Mouse (Mus musculus) liver, embryonic 12.5 days (tissue): ENCODE measurements at regions not wholly inside any gene's neighbourhood (a gene's known extent, or its start where the extent isn't known, plus 50 kb on each side); places are given as distances from the start of the nearest gene placed in this dataset.
A peak's percentile ranks its signal among the peaks of the same experiment; 100 is the strongest.

ENCODE experiments used
- ATAC-seq: fragments of 200-750 bp; cut with Nextera tagmentation; 2 replicates; pipeline ENCODE4 v1.8.0; 2017; ENCODE audit warnings: moderate number of reproducible peaks, mild to moderate bottlenecking, moderate library complexity
- H3K27ac ChIP-seq: fragments of 300-500 bp; sonication (generic); 2 replicates; pipeline ENCODE4 v1.5.1; 2016; ENCODE audit warnings: mild to moderate bottlenecking
- H3K27me3 ChIP-seq: fragments of 300-500 bp; sonication (generic); replicated peaks from 2 replicates; pipeline ENCODE4 v1.6.1; 2016; ENCODE audit warnings: mild to moderate bottlenecking, moderate library complexity
- H3K36me3 ChIP-seq: fragments of 300-500 bp; sonication (generic); 2 replicates; pipeline ENCODE4 v1.6.1; 2016; ENCODE audit warnings: mild to moderate bottlenecking, moderate library complexity
- H3K4me1 ChIP-seq: fragments of 300-500 bp; sonication (generic); 2 replicates; pipeline ENCODE4 v1.6.1; 2016
- H3K4me2 ChIP-seq: fragments of 300-500 bp; sonication (generic); 2 replicates; pipeline ENCODE4 v1.6.1; 2016; ENCODE audit warnings: mild to moderate bottlenecking, moderate library complexity
- H3K4me3 ChIP-seq: fragments of 300-500 bp; sonication (generic); 2 replicates; pipeline ENCODE4 v1.5.1; 2016; ENCODE audit warnings: mild to moderate bottlenecking, moderate library complexity
- H3K9ac ChIP-seq: fragments of 300-500 bp; sonication (generic); 2 replicates; pipeline ENCODE4 v1.6.1; 2016; ENCODE audit warnings: mild to moderate bottlenecking, moderate library complexity
- H3K9me3 ChIP-seq: fragments of 300-500 bp; sonication (generic); replicated peaks from 2 replicates; pipeline ENCODE4 v1.6.1; 2016; ENCODE audit warnings: mild to moderate bottlenecking, moderate library complexity
- WGBS: fragments of 180-500 bp; shearing (Covaris S2); methylation state at CpG from one replicate; pipeline ENCODE4 v1.1.7; 2016; ENCODE audit not compliant: insufficient replicate concordance; 5-methylcytosine and 5-hydroxymethylcytosine counted together

DNA sequence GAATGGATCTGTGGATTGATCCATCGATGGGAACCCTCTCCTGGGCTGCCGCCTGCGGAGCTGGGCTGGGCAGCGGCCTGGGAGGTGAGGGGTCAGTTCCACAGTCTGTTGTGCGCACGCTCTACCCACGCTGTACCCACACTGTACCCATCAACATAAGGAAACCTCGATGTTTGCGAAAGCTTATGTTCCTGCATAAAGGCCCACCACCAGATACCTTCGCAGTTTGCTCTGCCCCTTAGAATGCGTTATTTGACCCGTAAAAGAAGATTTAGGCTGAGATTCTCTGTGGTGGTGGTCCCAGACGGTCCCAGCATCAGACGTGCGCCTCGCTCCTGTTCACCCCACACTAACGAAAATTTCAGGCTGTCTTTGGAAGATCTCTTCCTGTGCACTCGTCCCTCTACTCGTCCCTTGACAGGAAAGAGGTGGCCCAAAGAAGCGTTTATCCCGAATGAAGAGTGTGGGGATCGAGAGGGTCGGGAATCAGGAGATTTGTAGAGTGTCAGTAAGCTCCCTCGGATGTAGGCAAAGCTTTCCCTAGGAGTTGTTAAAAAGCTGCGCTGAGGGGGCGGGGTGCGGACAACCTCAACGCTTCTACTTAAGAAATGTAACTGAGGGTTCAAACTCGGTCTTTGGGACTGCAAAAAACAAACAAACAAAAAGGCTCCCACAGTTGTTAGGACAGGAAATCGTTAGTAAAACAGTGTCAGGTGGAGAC lies 123.9 kb downstream of the Tmem161b start:
- no peak overlapping the region for H3K4me3 ChIP-seq
- WGBS = 2% methylated on average over 30 of the region's 30 CpGs
- no peak overlapping the region for H3K27ac ChIP-seq
- no peak for ATAC-seq
- H3K4me1 ChIP-seq = 0 out of 2 replicates have a peak, but pooled peaks cover 5% of the 10 kb centered on the region
- H3K9me3 ChIP-seq = no peaks in the 10 kb centered on the region
- H3K36me3 ChIP-seq = no peaks in the 10 kb centered on the region
- H3K27me3 ChIP-seq = peaks cover 90% of the 10 kb centered on the region
- no peak overlapping the region for H3K4me2 ChIP-seq
- no peak overlapping the region for H3K9ac ChIP-seq

DNA sequence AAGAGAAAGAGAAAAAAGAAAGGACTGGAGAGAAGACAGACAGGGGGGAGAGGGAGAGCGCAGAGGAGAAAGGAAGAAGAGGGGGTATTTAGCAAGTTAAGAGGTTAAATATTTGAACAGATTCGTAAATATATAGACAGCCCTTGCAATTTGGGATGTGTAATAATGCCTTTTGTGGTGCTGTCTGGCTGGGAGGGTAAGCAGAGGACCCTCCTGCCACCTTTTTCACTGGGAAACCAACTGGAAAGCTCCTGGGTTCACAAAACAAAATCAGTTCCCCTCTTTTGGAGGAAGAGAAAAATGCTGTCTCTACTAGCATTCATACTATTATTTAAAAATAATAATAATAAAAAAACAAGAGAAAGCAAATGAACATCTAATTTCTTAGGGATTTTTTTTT lies 124.5 kb downstream of the Tmem161b start:
- Histone ChIP-seq H3K9ac (no peak overlapping the region), H3K27ac (no peak overlapping the region), H3K4me1 (0 out of 2 replicates have a peak, but pooled peaks cover 5% of the 10 kb centered on the region), H3K4me2 (no peak overlapping the region), H3K9me3 (no peaks in the 10 kb centered on the region), H3K4me3 (no peak overlapping the region), H3K36me3 (no peaks in the 10 kb centered on the region), H3K27me3 (peaks cover 85% of the 10 kb centered on the region)
- no peak for ATAC-seq
- 6% methylated on average over 2 of the region's 2 CpGs for WGBS

- ATAC-seq = no peak
- peak overlapping the region; percentile 65 for H3K4me2 ChIP-seq
- H3K9ac ChIP-seq = no peak overlapping the region
- peak overlapping the region; percentile 19 for H3K4me3 ChIP-seq
- H3K27me3 ChIP-seq = peaks cover 81% of the 10 kb centered on the region
- 0 out of 2 replicates have a peak, but pooled peaks cover 5% of the 10 kb centered on the region for H3K4me1 ChIP-seq
- H3K27ac ChIP-seq = no peak overlapping the region
- no peaks in the 10 kb centered on the region for H3K9me3 ChIP-seq
- WGBS = 2% methylated on average over 21 of the region's 21 CpGs
- H3K36me3 ChIP-seq = no peaks in the 10 kb centered on the region
These were observed 125.3 kb downstream of the Tmem161b start for GRCm38 (mm10) chr13:84347181-84347913.

- WGBS = 1% methylated on average over 34 of the region's 34 CpGs
- peak; percentile 92 for ATAC-seq
- H3K27me3 ChIP-seq = peaks cover 78% of the 10 kb centered on the region
These were observed 126.0 kb downstream of the Tmem161b start for GRCm38 (mm10) chr13:84347914-84348700.

DNA sequence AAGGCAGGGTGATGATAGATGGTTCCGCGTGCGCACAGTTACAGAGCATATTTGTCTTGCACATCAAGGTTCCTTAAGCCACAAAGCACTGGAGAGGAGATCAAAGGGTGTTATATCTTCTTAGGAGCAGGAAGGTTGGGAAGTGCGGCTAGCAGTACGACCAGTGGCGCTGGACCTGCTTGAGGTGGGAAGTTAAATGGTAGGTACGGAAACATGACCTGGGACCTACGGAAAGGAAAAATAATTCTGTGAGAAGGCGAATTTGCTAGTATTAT lies 126.5 kb downstream of the Tmem161b start:
- 0 out of 2 replicates have a peak, but pooled peaks cover 5% of the 10 kb centered on the region for H3K4me1 ChIP-seq
- H3K27ac ChIP-seq = no peak overlapping the region
- H3K4me3 ChIP-seq = peak overlapping the region; percentile 45
- no peaks in the 10 kb centered on the region for H3K36me3 ChIP-seq
- H3K27me3 ChIP-seq = peaks cover 73% of the 10 kb centered on the region
- peak overlapping the region; percentile 65 for H3K4me2 ChIP-seq
- H3K9me3 ChIP-seq = no peaks in the 10 kb centered on the region
- WGBS = under 1% methylated on average over 9 of the region's 9 CpGs
- no peak overlapping the region for H3K9ac ChIP-seq
- ATAC-seq = no peak

More at GRCm38 (mm10) chr13:84347914-84348700, 126.0 kb downstream of the Tmem161b start:
- peak overlapping the region; percentile 45 for H3K4me3 ChIP-seq
- peak overlapping the region; percentile 65 for H3K4me2 ChIP-seq
- H3K27ac ChIP-seq = no peak overlapping the region
- 0 out of 2 replicates have a peak, but pooled peaks cover 5% of the 10 kb centered on the region for H3K4me1 ChIP-seq
- H3K9me3 ChIP-seq = no peaks in the 10 kb centered on the region
- H3K36me3 ChIP-seq = no peaks in the 10 kb centered on the region
- H3K9ac ChIP-seq = no peak overlapping the region

GRCm38 (mm10) chr13:84349001-84349720 lies 127.1 kb downstream of the Tmem161b start:
- peak overlapping the region; percentile 65 for H3K4me2 ChIP-seq
- 0 out of 2 replicates have a peak, but pooled peaks cover 5% of the 10 kb centered on the region for H3K4me1 ChIP-seq
- H3K4me3 ChIP-seq = peak overlapping the region; percentile 45
- WGBS = under 1% methylated on average over 23 of the region's 23 CpGs
- H3K27me3 ChIP-seq = peaks cover 67% of the 10 kb centered on the region
- H3K36me3 ChIP-seq = no peaks in the 10 kb centered on the region
- no peak for ATAC-seq
- H3K27ac ChIP-seq = no peak overlapping the region
- no peaks in the 10 kb centered on the region for H3K9me3 ChIP-seq
- H3K9ac ChIP-seq = no peak overlapping the region

GRCm38 (mm10) chr13:84349721-84350040 lies 127.6 kb downstream of the Tmem161b start:
- Histone ChIP-seq H3K4me3 (no peak overlapping the region), H3K4me2 (peak overlapping the region; percentile 65), H3K27ac (no peak overlapping the region), H3K9me3 (no peaks in the 10 kb centered on the region), H3K9ac (no peak overlapping the region), H3K4me1 (0 out of 2 replicates have a peak, but pooled peaks cover 5% of the 10 kb centered on the region), H3K27me3 (peaks cover 62% of the 10 kb centered on the region), H3K36me3 (no peaks in the 10 kb centered on the region)
- 35% methylated on average over 4 of the region's 4 CpGs for WGBS
- ATAC-seq = no peak

DNA sequence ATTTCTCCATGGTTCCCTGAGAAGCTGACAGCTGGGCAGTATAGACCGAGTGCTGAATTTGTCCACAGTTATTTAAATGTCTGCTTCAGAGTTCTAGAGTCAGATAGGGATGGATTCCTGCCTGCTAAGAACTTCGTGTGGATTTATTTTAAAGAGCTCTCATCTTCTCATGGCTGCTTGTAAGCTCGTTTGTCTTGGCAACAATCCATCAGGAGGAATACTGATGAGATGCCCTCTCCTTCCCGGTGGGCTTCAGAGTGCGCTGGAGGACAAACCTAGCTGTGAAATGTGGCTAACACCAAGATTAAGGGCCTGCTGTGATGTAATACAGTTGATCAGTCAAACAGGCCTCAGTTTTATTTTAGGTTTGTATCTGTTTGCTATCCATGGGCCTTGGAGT lies 128.7 kb downstream of the Tmem161b start:
- WGBS = 36% methylated on average over 5 of the region's 5 CpGs
- H3K36me3 ChIP-seq = no peaks in the 10 kb centered on the region
- H3K4me3 ChIP-seq = no peak overlapping the region
- ATAC-seq = no peak
- no peak overlapping the region for H3K9ac ChIP-seq
- no peak overlapping the region for H3K27ac ChIP-seq
- peaks cover 51% of the 10 kb centered on the region for H3K27me3 ChIP-seq
- 0 out of 2 replicates have a peak, but pooled peaks cover 5% of the 10 kb centered on the region for H3K4me1 ChIP-seq
- H3K9me3 ChIP-seq = no peaks in the 10 kb centered on the region
- H3K4me2 ChIP-seq = no peak overlapping the region

GRCm38 (mm10) chr13:84356455-84356854 lies 134.4 kb downstream of the Tmem161b start:
- Histone ChIP-seq H3K4me2 (no peak overlapping the region), H3K27me3 (no peaks in the 10 kb centered on the region; the same call in 1 of the 2 replicates), H3K4me3 (no peak overlapping the region), H3K27ac (no peak overlapping the region), H3K9ac (no peak overlapping the region), H3K36me3 (no peaks in the 10 kb centered on the region), H3K9me3 (no peaks in the 10 kb centered on the region), H3K4me1 (no peaks in the 10 kb centered on the region)
- ATAC-seq = no peak
- 26% methylated on average over 2 of the region's 2 CpGs for WGBS

GRCm38 (mm10) chr13:84360536-84360935 lies 138.4 kb downstream of the Tmem161b start:
- WGBS = 80% methylated on average over 2 of the region's 2 CpGs
- H3K4me1 ChIP-seq = no peaks in the 10 kb centered on the region
- no peak for ATAC-seq

DNA sequence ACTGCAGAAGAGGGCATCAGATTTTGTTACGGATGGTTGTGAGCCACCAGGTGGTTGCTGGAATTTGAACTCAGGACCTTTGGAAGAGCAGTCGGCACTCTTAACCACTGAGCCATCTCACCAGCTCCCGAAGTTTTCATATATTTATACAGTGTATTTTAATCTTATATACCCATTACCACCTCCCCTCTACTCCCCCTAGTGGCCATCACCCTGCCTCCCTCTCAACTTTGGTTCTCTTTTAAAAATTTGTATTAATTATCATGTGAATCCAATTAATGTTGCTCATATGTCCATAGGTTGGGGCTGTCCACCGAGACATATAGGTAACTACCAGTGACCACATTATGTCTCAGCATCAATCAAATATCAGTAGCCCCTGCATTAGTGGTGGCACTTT lies 142.0 kb downstream of the Tmem161b start:
- 76% methylated on average over 4 of the region's 4 CpGs for WGBS
- H3K4me2 ChIP-seq = no peak overlapping the region
- ATAC-seq = no peak
- no peaks in the 10 kb centered on the region for H3K9me3 ChIP-seq
- no peaks in the 10 kb centered on the region for H3K36me3 ChIP-seq
- no peaks in the 10 kb centered on the region for H3K4me1 ChIP-seq
- H3K9ac ChIP-seq = no peak overlapping the region
- H3K4me3 ChIP-seq = no peak overlapping the region
- no peaks in the 10 kb centered on the region for H3K27me3 ChIP-seq
- no peak overlapping the region for H3K27ac ChIP-seq

More at GRCm38 (mm10) chr13:84360536-84360935, 138.4 kb downstream of the Tmem161b start:
- Histone ChIP-seq H3K4me3 (no peak overlapping the region), H3K27me3 (no peaks in the 10 kb centered on the region), H3K36me3 (no peaks in the 10 kb centered on the region), H3K9ac (no peak overlapping the region), H3K9me3 (no peaks in the 10 kb centered on the region), H3K27ac (no peak overlapping the region), H3K4me2 (no peak overlapping the region)
